ENCODE assay signal across 11 mouse cellular contexts in the genomic region with DNA sequence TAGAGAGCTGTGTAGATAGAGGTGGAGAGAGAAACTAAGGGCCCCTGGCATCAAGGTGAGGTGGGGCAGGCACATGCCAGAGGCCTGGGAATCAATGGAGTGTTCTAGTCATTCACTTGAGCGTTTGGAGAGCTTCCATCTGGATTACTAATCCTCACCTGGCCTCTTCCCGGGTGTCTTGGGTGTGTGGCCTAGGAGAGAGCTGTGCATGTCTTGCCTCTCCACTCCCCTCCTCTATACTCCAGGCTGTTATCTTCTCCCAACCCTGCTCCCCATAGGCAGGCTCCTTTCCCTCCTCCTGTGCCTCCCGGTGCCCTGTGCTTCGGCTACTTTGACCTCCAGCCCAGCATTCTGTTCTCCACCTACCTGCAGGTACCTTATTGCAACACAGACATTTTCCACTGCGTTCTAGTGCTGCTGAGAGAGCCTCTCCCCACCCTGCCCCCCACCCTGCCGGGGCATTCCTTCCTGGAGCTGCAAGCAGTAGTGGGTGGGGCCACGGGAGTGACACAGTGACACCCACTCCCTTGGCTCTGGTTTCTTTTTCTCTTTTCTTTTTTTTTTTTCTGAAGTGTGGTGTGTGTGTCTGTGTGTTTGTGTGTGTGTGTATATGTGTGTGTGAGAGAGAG. TPM values are rescaled to one million over a fixed set of nuclear protein-coding genes. Genes with fewer than 3 reads are reported as not detected.
DNase-seq lines count a peak whose midpoint lies in the region; ATAC-seq and TF ChIP-seq lines count a peak whose summit lies in the region.
"Had no signal": no experiment of that assay in that cellular context is flagged by ENCODE, and none has a peak within 500 bp of the region (broad histone marks: within the 10 kb centered on the region; RNA-seq: fewer than 3 reads in every experiment).

No protein-coding gene starts in this region.

- no peaks in the 10 kb centered on the region for H3K9me3 ChIP-seq in midbrain, embryonic 12.5 days
- no peaks in the 10 kb centered on the region for H3K9me3 ChIP-seq in midbrain, embryonic 15.5 days
- no peaks in the 10 kb centered on the region for H3K9me3 ChIP-seq in intestine, postnatal 0 days (ENCODE audit: control insufficient read depth)
- H3K9me3 ChIP-seq in liver, embryonic 16.5 days (replicated peaks; ENCODE audit: control insufficient read depth, low read length), result no peaks in the 10 kb centered on the region

- peak; percentile 18; the same call in 1 of the 2 replicates for TF ChIP-seq CTCF in intestine, postnatal 0 days (IDR thresholded peaks at IDR 0.05; ENCODE audit: low read depth)

- H3K27me3 ChIP-seq in midbrain, embryonic 12.5 days, result no peaks in the 10 kb centered on the region; the same call in 1 of the 2 replicates
- H3K27me3 ChIP-seq in midbrain, embryonic 15.5 days (replicated peaks), result no peaks in the 10 kb centered on the region
- H3K27me3 ChIP-seq in intestine, postnatal 0 days (replicated peaks; ENCODE audit: control insufficient read depth, insufficient read depth, low read length), result no peaks in the 10 kb centered on the region
- no peaks in the 10 kb centered on the region for H3K27me3 ChIP-seq in liver, embryonic 16.5 days (ENCODE audit: control insufficient read depth, insufficient read depth, low read depth, low read length)

- no peak for ATAC-seq in midbrain, embryonic 12.5 days (ENCODE audit: low FRiP score, low read depth)
- no peak for ATAC-seq in midbrain, embryonic 15.5 days (replicated peaks)
- peak; percentile 89 for ATAC-seq in intestine, postnatal 0 days
- ATAC-seq in liver, embryonic 16.5 days (ENCODE audit: low read depth), result peak; percentile 81
- ATAC-seq in granulocyte monocyte progenitor cell, adult 5-6 weeks (replicated peaks; ENCODE audit: poor library complexity, severe bottlenecking), result no peak
- ATAC-seq: forebrain, embryonic 14.5 days had no signal

- 51% methylated on average over 7 of the region's 7 CpGs for WGBS in midbrain, embryonic 12.5 days
- WGBS in midbrain, embryonic 15.5 days, result 54% methylated on average over 7 of the region's 7 CpGs
- WGBS in intestine, postnatal 0 days, result 9% methylated on average over 7 of the region's 7 CpGs
- 24% methylated on average over 7 of the region's 7 CpGs for whole genome bisulfite sequencing in liver, embryonic 16.5 days (ENCODE audit: insufficient replicate concordance)

- H3K27ac ChIP-seq in midbrain, embryonic 12.5 days (replicated peaks), result no peak overlapping the region
- no peak overlapping the region for H3K27ac ChIP-seq in midbrain, embryonic 15.5 days
- H3K27ac ChIP-seq in intestine, postnatal 0 days (ENCODE audit: low read depth, low read length), result peak overlapping the region; percentile 84
- peak overlapping the region; percentile 32; the same call in 1 of the 2 replicates for H3K27ac ChIP-seq in liver, embryonic 16.5 days (ENCODE audit: low read length)

- no peak overlapping the region for H3K4me2 ChIP-seq in midbrain, embryonic 12.5 days (replicated peaks)
- H3K4me2 ChIP-seq in midbrain, embryonic 15.5 days, result no peak overlapping the region
- H3K4me2 ChIP-seq in intestine, postnatal 0 days (replicated peaks; ENCODE audit: low read depth), result peak overlapping the region; percentile 45
- H3K4me2 ChIP-seq in liver, embryonic 16.5 days (ENCODE audit: low read depth, low read length), result no peak overlapping the region

- peaks cover 5% of the 10 kb centered on the region for H3K4me1 ChIP-seq in midbrain, embryonic 12.5 days
- H3K4me1 ChIP-seq in midbrain, embryonic 15.5 days, result no peaks in the 10 kb centered on the region
- no peaks in the 10 kb centered on the region; the same call in 1 of the 2 replicates for H3K4me1 ChIP-seq in intestine, postnatal 0 days (replicated peaks; ENCODE audit: control insufficient read depth, insufficient read depth, low read length)
- H3K4me1 ChIP-seq in liver, embryonic 16.5 days (ENCODE audit: control insufficient read depth, low read depth, low read length), result no peaks in the 10 kb centered on the region; the same call in 1 of the 2 replicates

- intact Hi-C loops in left cerebral cortex, postnatal 4 days (cut with DNase I), result no loop called here

- H3K36me3 ChIP-seq in midbrain, embryonic 12.5 days, result no peaks in the 10 kb centered on the region
- H3K36me3 ChIP-seq in midbrain, embryonic 15.5 days (replicated peaks), result no peaks in the 10 kb centered on the region
- H3K36me3 ChIP-seq in intestine, postnatal 0 days (ENCODE audit: control insufficient read depth, insufficient read depth), result no peaks in the 10 kb centered on the region
- H3K36me3 ChIP-seq in liver, embryonic 16.5 days (ENCODE audit: control insufficient read depth, insufficient read depth), result no peaks in the 10 kb centered on the region

- H3K9ac ChIP-seq in midbrain, embryonic 12.5 days (replicated peaks), result 0 out of 2 replicates have a peak overlapping the region, but pooled peaks have one; percentile 6
- no peak overlapping the region for H3K9ac ChIP-seq in midbrain, embryonic 15.5 days
- 0 out of 2 replicates have a peak overlapping the region, but pooled peaks have one; percentile 3 for H3K9ac ChIP-seq in intestine, postnatal 0 days (ENCODE audit: low read depth, low read length)
- no peak overlapping the region for H3K9ac ChIP-seq in liver, embryonic 16.5 days (ENCODE audit: low read depth, low read length)

- no peak for DNase-seq in left cerebral cortex, postnatal 4 days
- DNase-seq in left cerebral cortex, adult 8-10 months (ENCODE audit: low spot score in 2 of 2), result no peak
- DNase-seq in adrenal gland, adult 2 months, result no peak
- DNase-seq: cerebellum, adult 8-10 months; retina, postnatal 1 day had no signal

- no peak overlapping the region for H3K4me3 ChIP-seq in midbrain, embryonic 12.5 days
- H3K4me3 ChIP-seq in midbrain, embryonic 15.5 days, result no peak overlapping the region
- no peak overlapping the region for H3K4me3 ChIP-seq in intestine, postnatal 0 days (ENCODE audit: low read depth, low read length)
- H3K4me3 ChIP-seq in liver, embryonic 16.5 days (ENCODE audit: low read depth, low read length), result no peak overlapping the region

RNA-seq across cellular contexts. Expression of a gene that starts 9.2 kb away (rescaled TPM):
- 7.6 and 8.9 TPM in 2 replicates for polyA plus RNA-seq in midbrain, embryonic 12.5 days (2016; fragmentation: Nextera tagmentation; extraction: Ambion mirVana)
- 7.6 and 9.6 TPM in 2 replicates for polyA plus RNA-seq in midbrain, embryonic 15.5 days (2015; fragmentation: Nextera tagmentation; extraction: Ambion mirVana)
- polyA plus RNA-seq in intestine, postnatal 0 days (2015; fragmentation: Nextera tagmentation; extraction: Ambion mirVana), result 593 and 673 TPM in 2 replicates
- 89.2 and 94.7 TPM in 2 replicates for polyA plus RNA-seq in liver, embryonic 16.5 days (2015; fragmentation: Nextera tagmentation; extraction: Ambion mirVana)
- total RNA-seq in left cerebral cortex, postnatal 4 days (2021), result 1 to 10 TPM; 1.4 to 1.8 TPM
- 1 to 10 TPM; 1.3 to 2.6 (median 2.2) TPM for total RNA-seq in left cerebral cortex, adult 8-10 months (2022)
- total RNA-seq in adrenal gland, adult 2 months (2021), result 10 to 100 TPM in 1 of 2 experiments, 1 to 10 TPM in 1; 9.8 to 22.6 TPM
- polyA plus RNA-seq in adrenal gland, adult 2 months (2012; rRNA removed), result 22.4 and 32.9 TPM in 2 replicates
- 1.3 TPM in 1 of 2 replicates, not detected in the other for total RNA-seq in granulocyte monocyte progenitor cell, adult 5-6 weeks (2014; fragmentation: Nextera tagmentation)
- 0.65 TPM in 1 of 2 replicates, not detected in the other for total RNA-seq in granulocyte monocyte progenitor cell, adult 5-6 weeks (2017)

RNA-seq across cellular contexts. Expression of a gene that starts 37.8 kb away (rescaled TPM):
- polyA plus RNA-seq in midbrain, embryonic 12.5 days (2016; fragmentation: Nextera tagmentation; extraction: Ambion mirVana), result 590 and 616 TPM in 2 replicates
- 798 and 903 TPM in 2 replicates for polyA plus RNA-seq in midbrain, embryonic 15.5 days (2015; fragmentation: Nextera tagmentation; extraction: Ambion mirVana)
- polyA plus RNA-seq in intestine, postnatal 0 days (2015; fragmentation: Nextera tagmentation; extraction: Ambion mirVana), result 3,066 and 3,164 TPM in 2 replicates
- 1,140 and 1,165 TPM in 2 replicates for polyA plus RNA-seq in liver, embryonic 16.5 days (2015; fragmentation: Nextera tagmentation; extraction: Ambion mirVana)
- 100 to 1,000 TPM; 335 to 344 TPM for total RNA-seq in left cerebral cortex, postnatal 4 days (2021)
- 100 to 1,000 TPM; 223 to 389 (median 294) TPM for total RNA-seq in left cerebral cortex, adult 8-10 months (2022)
- total RNA-seq in adrenal gland, adult 2 months (2021), result 1,000 to 10,000 TPM; 1,195 to 1,389 TPM
- 375 and 512 TPM in 2 replicates for polyA plus RNA-seq in adrenal gland, adult 2 months (2012; rRNA removed)
- total RNA-seq in granulocyte monocyte progenitor cell, adult 5-6 weeks (2014; fragmentation: Nextera tagmentation), result 410 and 536 TPM in 2 replicates
- 307 and 413 TPM in 2 replicates for total RNA-seq in granulocyte monocyte progenitor cell, adult 5-6 weeks (2017)

RNA-seq across cellular contexts. Expression of a gene that starts 37.9 kb away (rescaled TPM):
- polyA plus RNA-seq in midbrain, embryonic 12.5 days (2016; fragmentation: Nextera tagmentation; extraction: Ambion mirVana), result 24.5 and 25.3 TPM in 2 replicates
- polyA plus RNA-seq in midbrain, embryonic 15.5 days (2015; fragmentation: Nextera tagmentation; extraction: Ambion mirVana), result 14.2 and 16.0 TPM in 2 replicates
- 8.2 and 8.7 TPM in 2 replicates for polyA plus RNA-seq in intestine, postnatal 0 days (2015; fragmentation: Nextera tagmentation; extraction: Ambion mirVana)
- 4.8 and 6.5 TPM in 2 replicates for polyA plus RNA-seq in liver, embryonic 16.5 days (2015; fragmentation: Nextera tagmentation; extraction: Ambion mirVana)
- total RNA-seq in left cerebral cortex, postnatal 4 days (2021), result 10 to 100 TPM; 11.2 to 11.8 TPM
- total RNA-seq in left cerebral cortex, adult 8-10 months (2022), result 1 to 10 TPM; 4.8 to 7.3 (median 6.0) TPM
- 10 to 100 TPM; 11.7 to 12.2 TPM for total RNA-seq in adrenal gland, adult 2 months (2021)
- polyA plus RNA-seq in adrenal gland, adult 2 months (2012; rRNA removed), result 0.59 and 0.68 TPM in 2 replicates
- 11.4 and 12.2 TPM in 2 replicates for total RNA-seq in granulocyte monocyte progenitor cell, adult 5-6 weeks (2014; fragmentation: Nextera tagmentation)
- total RNA-seq in granulocyte monocyte progenitor cell, adult 5-6 weeks (2017), result 2.2 and 4.5 TPM in 2 replicates

Comparison
In these comparisons a context has a peak if more than half of its experiments do, and no peak if none do; other contexts are left out.
1. H3K9ac ChIP-seq: peak in midbrain, embryonic 12.5 days (single experiment) and intestine, postnatal 0 days (single experiment); none in midbrain, embryonic 15.5 days (single experiment) and liver, embryonic 16.5 days (single experiment).
2. ATAC-seq: peak in intestine, postnatal 0 days (single experiment) and liver, embryonic 16.5 days (single experiment); none in midbrain, embryonic 12.5 days (single experiment), midbrain, embryonic 15.5 days (single experiment) and granulocyte monocyte progenitor cell, adult 5-6 weeks (single experiment).
3. H3K27ac ChIP-seq: peak in intestine, postnatal 0 days (single experiment) and liver, embryonic 16.5 days (single experiment); none in midbrain, embryonic 12.5 days (single experiment) and midbrain, embryonic 15.5 days (single experiment).